Mouse (Mus musculus): Measurements from ENCODE around the gene Sorcs2.
"Not testable (repeated sequence)": the region's sequence is repeated elsewhere in the genome, so short reads cannot be mapped to it uniquely, and the experiment has no call there.

Gene Sorcs2

DNA sequence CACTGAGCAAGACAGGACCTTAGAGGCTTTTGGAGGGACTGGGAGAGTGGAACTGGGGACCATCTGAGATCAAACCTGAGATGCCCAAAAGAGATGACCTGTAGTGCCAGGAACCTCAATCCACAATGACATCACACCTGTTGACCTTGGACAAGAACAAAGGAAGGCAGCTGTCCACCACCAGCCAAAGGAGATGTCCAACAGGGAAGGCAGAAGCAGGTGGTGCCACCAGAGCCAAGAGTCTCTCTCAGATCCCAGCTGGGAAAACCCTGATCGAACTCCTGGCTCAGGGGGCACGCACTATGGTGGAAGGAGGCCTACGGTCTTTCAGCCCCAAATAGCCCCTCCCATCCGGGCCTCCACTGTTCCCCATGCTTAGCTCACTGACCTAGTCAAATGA lies 6.2 kb downstream of the Sorcs2 start:
- DNase-seq (ENCODE audit: extremely low spot score, low read depth, low spot score): no peak

DNA sequence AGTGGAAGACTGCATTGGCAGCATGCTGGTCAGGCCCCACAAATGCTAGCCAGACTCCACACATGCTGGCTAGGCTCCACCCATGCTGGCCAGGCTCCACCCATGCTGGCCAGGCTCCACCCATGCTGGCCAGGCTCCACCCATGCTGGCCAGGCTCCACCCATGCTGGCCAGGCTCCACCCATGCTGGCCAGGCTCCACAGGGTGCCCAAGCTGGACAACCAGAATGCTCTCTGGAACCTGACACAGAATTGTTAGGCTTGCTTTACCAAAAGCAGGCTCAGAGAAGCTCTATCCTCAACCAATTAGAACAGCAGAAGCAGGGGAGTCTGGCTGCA lies 7.4 kb downstream of the Sorcs2 start:
- not testable (repeated sequence) for DNase-seq (ENCODE audit: extremely low spot score, low read depth, low spot score)

DNA sequence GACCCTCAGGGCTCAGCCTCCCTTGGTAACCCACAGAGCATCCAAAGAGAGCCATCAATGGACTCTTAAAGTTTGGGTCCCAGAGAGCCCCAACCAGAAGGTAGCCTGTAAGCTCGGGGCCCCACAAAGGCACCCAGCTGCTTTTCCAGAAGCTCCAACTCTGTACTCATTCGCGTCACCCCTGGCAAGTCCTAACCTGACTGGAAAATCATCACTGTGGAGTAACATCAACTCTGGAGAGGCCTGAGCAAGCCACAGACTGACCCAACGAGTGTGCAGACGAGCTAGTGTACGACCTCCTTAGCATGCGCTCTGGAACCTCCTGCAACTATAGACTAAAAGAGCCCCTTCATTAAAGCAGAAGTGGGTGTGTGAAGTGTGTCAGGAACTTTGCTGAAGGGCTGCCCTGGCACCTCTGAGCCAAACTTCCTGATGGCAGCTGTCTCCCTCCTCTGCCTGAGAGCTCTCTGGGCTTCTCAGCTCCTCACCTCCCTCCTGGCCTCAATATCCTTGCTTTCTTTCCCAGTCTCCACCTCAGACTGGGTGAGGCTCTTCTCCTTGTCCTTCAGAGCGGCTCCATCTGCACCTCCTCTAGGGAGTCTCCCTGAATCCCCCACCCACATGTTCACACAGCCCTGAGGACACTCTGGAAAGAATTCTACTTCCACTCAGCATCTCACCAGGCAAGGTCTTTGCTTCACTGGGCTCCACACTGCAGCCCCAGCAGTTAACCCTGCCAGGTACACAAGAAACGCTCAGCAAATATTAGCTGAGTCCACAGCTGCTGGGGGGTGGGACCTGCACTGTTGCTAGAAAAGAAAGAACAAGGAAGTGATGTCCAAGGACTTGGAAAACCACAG lies 8.0 kb downstream of the Sorcs2 start:
- no peak for DNase-seq (ENCODE audit: extremely low spot score, low read depth, low spot score)

DNA sequence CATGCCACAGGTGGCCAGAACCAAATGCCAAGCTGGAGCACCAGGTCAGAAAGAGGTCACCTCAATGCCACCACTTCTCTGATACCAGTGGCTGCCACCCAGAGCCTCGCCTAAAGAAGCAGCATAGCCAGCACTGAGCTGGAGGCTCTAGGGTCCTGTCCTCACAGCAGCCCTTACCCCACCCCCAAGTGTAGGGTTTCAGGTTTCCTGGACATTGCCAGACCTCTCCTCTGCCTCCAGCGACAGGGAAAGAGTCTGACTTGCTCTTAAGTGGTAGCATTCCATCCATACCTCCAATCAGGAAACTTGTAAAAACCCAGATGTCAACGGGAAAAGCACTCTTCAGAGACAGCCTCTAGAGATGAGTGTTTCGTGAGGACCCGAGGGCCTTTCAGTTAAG lies 12.9 kb downstream of the Sorcs2 start:
- DNase-seq (ENCODE audit: extremely low spot score, low read depth, low spot score): peak; percentile 86

DNA sequence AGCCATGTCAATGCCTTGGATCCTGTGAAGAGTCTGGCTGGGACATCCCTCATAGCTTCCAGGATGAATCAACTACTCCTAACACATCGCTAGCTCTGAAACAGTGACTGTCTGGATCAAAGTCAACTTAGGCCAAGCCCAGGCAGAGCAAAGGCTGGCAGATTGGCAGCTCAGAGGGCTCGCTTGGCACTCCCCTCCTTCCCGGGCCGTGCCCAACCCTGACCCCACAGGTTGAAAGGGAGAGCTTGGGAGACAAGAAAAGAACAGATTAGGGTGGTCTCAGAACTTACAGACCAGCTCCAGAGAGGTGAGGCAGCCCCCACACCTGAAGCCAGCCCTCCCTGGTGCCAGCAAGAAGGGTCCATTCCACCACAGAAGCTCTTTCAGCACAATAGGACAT lies 14.5 kb downstream of the Sorcs2 start:
- DNase-seq (ENCODE audit: extremely low spot score, low read depth, low spot score): no peak

DNA sequence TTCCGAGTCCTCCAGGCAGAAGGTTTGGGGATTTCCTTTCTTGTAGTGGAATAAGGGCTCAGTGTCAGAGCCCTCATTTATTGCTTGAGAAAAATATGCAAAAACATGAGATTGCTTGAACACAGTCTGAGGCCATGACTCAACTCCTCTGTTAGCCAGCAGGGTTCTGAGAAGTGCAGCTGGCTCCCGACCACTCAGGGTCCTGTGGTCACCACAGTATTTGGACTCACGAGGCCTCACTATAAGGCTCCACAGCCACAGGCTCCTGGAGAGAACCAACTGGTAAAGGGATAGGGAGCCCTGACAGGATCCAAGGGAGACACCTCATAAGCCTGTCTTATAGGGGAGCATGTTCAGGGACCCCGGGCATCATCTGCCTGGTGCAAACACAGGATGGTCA lies 15.2 kb downstream of the Sorcs2 start:
- DNase-seq (ENCODE audit: extremely low spot score, low read depth, low spot score): no peak

DNA sequence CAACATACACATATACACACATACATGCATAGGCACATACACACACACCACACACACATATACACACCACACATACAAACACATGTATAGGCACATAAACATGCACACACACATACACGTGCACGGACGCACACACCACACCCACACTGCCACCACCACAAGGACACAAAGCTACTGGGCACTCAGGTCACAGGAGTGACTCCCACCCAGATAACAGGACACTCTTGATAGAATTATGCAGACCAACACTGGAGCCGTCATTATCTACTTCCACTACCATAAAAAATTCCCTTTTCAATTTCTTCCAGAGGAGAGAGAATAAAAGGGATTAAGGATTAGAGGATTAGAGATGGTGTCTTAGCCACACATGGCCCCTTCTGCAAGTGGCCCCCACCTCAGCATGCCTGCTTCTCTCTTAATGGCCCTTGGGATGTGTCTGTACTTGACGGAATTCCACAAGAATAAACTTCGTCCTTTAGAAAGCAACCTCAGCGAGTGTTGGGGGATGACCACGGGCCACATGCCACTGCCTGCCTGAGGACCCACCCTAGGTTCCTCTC lies 15.7 kb downstream of the Sorcs2 start:
- DNase-seq (ENCODE audit: extremely low spot score, low read depth, low spot score): no peak

DNA sequence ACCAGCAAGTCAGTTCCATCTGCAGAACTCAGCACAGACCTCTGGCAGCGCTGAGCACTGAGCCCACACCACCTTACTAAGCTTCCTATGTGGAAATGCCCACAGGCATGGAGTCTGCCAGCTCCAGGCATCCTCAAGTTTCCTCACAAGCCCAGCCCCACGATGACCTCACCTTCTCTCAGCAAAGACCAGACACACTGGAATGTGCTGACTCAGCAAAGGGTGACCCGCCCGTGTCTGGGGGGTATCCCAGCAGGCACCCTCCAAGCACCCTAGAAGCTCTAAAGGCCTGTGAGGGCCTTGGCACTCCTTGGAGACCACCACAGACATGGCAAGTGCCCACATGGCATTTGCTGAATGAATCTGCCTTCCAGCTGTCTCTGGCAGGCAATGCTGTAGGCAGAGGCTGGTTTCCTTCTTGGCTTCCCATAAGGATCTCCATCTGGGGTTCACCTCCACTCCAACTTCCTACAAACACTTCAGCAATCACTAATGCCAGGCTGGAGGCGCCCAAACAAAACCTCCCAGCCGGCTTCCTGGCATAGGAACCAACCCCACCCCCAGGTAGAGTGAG lies 17.9 kb downstream of the Sorcs2 start:
- no peak for DNase-seq (ENCODE audit: extremely low spot score, low read depth, low spot score)

DNA sequence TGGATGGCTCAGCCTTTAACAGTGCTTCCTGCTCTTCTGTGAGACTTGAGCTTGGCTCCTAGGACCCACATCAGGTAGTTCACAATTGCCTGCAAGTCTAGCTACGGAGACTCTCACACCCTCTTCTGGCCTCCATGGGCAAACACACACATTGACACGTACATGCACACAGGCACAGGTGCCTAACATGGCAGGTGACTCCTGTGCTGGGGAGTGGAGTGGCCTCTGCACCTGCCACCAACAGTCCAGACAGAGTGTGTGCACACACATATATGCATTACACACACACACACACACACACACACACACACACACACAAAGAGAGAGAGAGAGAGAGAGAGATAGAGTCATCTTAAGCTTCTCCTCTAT lies 19.6 kb downstream of the Sorcs2 start:
- no peak for DNase-seq (ENCODE audit: extremely low spot score, low read depth, low spot score)

DNA sequence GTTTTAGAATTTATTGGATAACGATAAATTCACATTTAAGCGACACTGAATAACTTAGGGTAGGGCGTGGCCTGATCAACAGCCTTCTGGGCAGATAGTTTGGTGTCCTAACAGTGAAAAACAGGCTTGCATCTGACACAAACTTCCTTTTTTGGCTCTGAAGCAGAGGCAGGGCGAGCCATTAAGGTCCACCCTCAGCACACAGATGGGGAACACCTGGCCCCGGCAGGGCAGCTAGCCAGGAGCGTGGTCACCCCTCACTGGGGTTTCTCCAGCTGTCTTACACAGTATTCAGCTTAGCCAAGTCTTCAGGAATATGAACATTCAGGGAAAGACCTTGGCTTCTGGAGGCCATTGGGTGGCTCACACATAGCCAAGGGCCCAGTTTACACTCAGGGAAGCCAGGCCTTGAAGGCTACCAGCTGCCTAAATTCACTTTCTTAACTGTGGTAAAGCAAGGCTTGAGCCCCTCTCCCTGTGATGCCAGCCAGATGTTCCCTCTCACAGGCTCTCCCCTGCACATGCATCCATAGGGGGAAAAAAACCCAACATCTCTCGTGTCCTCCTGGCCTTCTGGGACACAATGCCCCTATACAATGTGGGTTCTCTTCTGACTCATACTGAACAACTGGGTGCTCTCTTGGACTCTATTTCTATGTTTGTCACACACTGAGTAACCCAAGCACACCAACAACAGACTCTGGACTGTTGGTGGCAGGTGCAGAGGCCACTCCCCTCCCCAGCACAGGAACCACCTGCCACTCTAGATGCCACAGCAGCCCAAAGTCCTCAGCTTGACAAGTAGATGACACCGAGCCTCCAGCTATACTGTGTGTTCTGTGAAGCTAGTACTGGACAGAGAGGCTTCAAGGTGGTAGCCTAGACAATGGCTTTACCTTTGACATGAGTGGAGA lies 20.2 kb downstream of the Sorcs2 start:
- no peak for DNase-seq (ENCODE audit: extremely low spot score, low read depth, low spot score)

DNA sequence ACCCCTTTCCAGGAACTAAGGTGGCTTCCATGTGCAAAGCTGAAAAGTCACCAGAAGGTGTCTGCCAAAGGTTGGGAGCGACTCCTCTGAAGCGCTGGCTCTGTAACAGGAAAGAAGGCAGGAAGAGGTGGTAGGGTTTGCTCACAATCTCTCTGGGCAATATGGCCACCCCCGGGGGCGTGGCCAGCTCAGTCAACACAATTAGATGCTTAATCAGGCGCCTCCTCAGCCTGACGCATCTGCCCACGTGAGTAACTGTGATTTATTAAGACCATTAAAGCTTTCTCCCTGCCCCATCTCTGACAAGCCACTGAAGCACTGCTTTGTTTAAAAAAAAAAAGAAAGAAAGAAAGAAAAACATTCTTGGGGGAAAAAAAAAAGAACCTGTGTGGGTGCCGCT lies 22.1 kb downstream of the Sorcs2 start:
- no peak for DNase-seq (ENCODE audit: extremely low spot score, low read depth, low spot score)

DNA sequence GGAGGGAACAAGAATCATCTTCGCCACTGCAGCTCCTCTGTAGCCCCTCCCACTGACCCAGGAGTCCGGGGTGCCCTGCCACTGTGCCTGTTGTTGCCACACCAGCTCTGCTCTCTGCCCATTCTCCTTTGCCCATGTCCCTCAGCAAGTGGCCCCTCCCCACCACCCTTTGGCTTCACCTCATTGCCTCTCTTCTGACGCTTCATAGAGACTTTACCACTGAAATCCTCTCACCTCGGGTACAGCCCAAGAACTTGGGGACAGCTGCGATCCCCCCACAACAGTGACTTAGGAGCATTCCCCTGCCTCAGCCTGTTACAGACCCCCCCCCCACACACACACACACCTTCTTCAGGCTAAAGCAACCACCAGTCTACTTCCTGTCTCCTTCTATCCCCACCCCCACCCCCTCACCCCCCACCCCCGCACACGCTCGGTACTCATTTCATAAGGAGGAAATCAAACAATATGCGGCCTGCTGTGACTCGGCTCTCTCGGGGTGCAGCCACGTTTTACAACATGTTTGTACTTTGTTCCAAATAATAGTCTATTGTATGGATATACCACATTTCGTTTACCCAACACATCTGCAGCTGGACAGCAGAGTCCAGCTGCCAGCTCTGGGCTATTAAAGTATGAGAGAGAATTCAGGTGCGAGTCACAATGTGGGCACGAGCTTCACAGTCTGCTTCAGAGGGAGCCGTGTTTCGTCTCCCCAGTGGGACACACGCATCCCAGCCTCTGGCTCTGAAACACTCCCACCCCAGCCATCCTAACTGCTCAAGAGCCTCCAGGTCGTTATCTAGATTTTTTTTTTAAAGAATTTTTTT lies 23.5 kb downstream of the Sorcs2 start:
- no peak for DNase-seq (ENCODE audit: extremely low spot score, low read depth, low spot score)

DNA sequence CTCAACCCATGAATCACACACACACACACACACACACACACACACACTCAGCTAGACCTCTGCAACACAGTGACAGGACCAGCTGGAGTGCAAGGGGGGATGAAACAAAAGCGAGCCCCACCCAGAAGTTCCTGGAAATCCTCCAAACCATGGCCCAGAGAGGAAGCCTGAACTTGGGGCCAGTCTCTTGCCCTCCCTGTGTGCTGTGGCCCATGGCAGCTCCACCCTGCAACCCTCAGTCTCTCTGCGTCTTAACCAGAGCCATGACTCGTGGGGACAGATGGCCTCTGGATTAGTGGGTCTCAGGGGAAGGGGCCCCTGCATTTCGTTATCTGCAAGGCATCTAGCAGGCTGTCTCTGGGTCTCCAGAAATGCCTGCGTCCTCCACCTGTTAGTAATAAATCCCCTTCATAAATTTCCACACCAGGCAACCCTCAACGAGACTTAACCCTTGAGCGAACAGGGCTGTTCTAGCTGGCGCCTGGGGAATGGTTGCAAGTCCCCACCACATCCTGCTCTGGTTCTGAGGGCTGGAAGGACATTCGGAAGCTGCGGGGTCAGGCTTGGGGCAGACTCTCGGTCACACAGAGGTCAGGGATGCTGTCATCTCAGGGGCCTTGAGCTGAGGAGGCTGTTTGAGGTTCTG lies 24.6 kb downstream of the Sorcs2 start:
- DNase-seq (ENCODE audit: extremely low spot score, low read depth, low spot score): peak; percentile 75

DNA sequence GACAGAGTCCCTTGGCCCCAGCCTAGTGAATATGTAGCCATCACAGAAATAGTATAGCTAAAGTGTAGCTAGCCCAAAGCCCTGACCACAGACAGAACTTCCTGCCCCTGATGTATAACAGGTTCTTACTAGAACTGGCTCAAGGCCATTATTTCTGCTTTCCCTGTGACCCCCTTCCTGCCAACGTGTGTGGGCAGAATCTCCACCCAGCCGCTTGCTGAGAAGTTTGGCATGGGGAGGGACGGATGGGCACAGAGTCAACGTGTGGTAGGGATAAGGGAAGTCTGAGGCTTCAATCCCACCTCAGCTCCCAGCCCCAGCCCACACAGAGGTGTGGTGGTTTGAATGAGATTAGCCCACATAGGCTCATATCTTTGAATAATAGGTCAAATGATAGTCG lies 26.2 kb downstream of the Sorcs2 start:
- no peak for DNase-seq (ENCODE audit: extremely low spot score, low read depth, low spot score)

DNA sequence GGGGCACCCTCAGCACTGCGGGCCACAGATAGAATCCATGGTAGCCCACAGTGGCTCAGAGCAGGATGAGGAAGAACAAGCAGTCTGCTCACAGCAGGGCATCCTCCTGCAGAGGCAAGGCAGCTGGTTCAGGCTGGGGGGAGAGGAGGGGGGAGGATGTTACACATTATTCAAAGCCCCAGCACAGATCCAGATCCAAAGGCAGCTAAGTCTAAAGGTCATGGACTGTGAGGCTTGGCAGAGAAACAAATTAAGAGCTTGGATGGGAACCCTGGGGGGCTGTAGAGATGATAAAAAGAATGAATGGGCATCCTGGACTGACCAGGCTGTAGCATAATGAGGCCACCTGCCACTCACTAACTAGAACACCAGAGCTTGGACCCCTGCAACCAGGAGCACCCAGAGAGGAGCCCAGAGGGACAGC lies 28.7 kb downstream of the Sorcs2 start:
- no peak for DNase-seq (ENCODE audit: extremely low spot score, low read depth, low spot score)

DNA sequence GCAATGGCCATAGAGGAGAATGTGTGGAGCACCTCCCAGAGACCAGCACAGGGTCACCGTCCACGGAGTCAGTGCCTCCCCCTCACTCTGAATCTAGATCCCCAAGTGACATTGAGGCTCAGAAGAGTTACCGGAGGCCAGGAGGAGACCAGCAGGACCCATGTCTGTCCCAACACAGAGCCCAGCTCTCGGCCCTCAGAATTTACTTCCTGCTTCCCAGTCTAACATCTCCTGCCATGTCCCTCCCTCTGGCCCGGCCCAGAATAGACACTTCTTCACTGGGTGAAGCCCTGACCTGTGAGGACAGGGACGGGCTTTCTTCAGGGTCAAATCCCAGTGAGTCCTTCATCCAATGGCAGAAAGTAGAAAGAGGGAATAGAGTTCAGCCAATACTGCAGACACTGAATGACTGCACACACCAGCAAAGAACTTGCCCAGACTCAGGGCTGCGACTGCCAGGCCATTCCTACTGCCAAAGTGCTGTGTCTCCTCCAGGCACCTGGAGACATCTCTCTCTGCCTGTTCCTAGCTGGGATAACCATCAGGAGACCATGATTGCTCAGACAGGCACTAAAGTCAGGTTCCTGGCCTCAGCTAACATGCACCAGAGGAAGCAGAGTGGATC lies 29.3 kb downstream of the Sorcs2 start:
- no peak for DNase-seq (ENCODE audit: extremely low spot score, low read depth, low spot score)

DNA sequence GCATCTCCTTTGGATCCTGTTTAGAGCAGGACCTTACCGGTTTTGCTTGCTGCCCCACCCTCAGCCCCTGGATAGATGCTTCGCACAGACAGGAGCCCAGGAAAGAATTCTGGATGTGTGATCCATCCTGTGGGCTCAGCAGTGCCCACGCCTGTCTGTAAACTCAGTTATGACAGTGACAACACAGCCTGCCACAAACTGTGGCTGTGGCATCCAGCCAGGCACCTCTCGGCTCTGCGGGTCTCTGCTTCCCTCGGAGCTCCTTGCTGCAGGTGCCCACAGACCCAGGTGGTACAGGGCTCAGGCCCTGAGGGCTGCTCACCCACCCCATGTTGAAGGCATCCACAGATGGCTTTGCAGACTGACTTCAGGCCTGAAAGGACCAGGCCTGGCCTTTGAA lies 30.0 kb downstream of the Sorcs2 start:
- no peak for DNase-seq (ENCODE audit: extremely low spot score, low read depth, low spot score)

DNA sequence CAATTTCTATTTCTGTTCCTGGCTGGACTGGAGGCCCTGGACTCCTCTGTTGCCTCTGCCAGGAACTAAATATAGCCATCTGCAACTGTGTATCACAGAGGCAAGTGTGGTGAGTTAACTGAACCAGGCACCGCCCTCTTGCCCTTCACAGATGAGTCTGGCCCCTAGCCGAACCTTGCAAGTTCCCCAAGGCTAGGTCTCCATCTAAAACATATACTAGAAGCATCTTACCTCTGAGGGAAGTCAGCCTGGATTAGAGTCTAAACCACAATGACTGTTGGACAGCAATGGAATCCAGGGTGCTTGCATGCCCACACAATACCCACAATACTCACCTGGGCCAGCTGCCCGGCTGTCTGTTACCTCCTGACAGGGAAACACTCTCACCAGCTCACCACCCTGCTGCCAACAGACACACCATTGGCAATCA lies 30.7 kb downstream of the Sorcs2 start:
- DNase-seq (ENCODE audit: extremely low spot score, low read depth, low spot score): no peak

DNA sequence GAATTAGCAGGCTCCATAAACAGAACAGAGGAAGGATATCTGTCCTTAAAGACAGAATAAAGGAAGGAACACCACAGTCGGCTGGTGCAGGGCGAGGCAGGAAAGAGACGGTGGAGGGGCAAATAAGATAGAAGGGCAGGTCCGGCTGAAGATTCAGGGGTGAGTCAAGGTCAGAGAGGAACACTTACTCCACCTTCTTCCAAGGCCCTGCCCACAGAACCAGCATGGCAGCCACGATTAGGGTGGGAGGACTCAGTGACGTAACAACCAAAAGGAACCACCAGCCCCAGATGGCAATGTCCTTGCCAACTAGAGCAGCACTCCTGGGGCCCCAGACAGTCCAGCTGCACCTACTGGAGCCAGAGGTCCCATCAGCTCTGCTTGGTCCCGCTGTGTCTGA lies 36.2 kb downstream of the Sorcs2 start:
- no peak for DNase-seq (ENCODE audit: extremely low spot score, low read depth, low spot score)

DNA sequence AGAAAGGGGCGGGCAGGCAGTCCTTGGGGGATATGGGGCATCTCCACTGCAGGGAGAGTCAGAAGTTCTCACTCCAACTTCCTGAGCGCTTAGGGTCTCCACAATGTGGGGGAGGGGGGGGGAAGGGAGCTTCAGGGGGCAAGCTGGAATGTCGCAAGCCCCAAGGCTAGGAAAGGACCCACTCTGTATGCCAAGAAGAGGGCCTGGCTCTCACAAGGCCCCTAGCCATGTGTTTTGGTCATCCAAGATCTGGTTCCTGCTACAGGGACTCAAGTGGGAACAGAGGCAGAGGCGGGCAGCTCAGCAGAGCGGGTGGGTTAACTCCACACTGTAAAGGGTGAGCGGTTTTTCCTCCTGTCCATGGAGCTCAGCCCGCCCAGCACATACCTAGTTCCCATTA lies 37.6 kb downstream of the Sorcs2 start:
- DNase-seq (ENCODE audit: extremely low spot score, low read depth, low spot score): no peak

All from hindlimb bud, embryonic 11.5 days (tissue).